Mouse (Mus musculus) midbrain, embryonic 14.5 days (tissue): ENCODE measurements around the gene Pdcd6. TPM values are rescaled to one million over a fixed set of nuclear protein-coding genes. Genes with fewer than 3 reads are reported as not detected.

Experiments used
- ATAC-seq: fragments of 200-750 bp; cut with Nextera tagmentation; 2 replicates; pipeline ENCODE4 v1.8.0; 2017; ENCODE audit warnings: moderate number of reproducible peaks, moderate library complexity; ENCODE audit not compliant: low FRiP score, low TSS enrichment
- DNase-seq: peaks from one replicate; pipeline ENCODE4 v3.0.0-alpha.2; 2015
- H3K27ac ChIP-seq: fragments of 300-500 bp; sonication (generic); replicated peaks from 2 replicates; pipeline ENCODE4 v1.5.1; 2014; ENCODE audit warnings: mild to moderate bottlenecking, low read depth, low read length, moderate library complexity
- H3K27me3 ChIP-seq: fragments of 300-500 bp; sonication (generic); 2 replicates; pipeline ENCODE4 v1.6.1; 2014; ENCODE audit warnings: low read length, control low read depth, mixed read lengths; ENCODE audit not compliant: control insufficient read depth, insufficient read depth
- H3K36me3 ChIP-seq: fragments of 300-500 bp; sonication (generic); 2 replicates; pipeline ENCODE4 v1.6.1; 2014; ENCODE audit warnings: low read length, control low read depth; ENCODE audit not compliant: control insufficient read depth, insufficient read depth
- H3K4me1 ChIP-seq: fragments of 300-500 bp; sonication (generic); 2 replicates; pipeline ENCODE4 v1.6.1; 2014; ENCODE audit warnings: mild to moderate bottlenecking, antibody characterized with exemption, low read length, control low read depth; ENCODE audit not compliant: control insufficient read depth, insufficient read depth
- H3K4me2 ChIP-seq: fragments of 300-500 bp; sonication (generic); 2 replicates; pipeline ENCODE4 v1.6.1; 2014; ENCODE audit warnings: mild to moderate bottlenecking, low read length, moderate library complexity
- H3K4me3 ChIP-seq: fragments of 300-500 bp; sonication (generic); replicated peaks from 2 replicates; pipeline ENCODE4 v1.5.1; 2014; ENCODE audit warnings: low read depth, low read length
- H3K9ac ChIP-seq: fragments of 300-500 bp; sonication (generic); replicated peaks from 2 replicates; pipeline ENCODE4 v1.6.1; 2014; ENCODE audit warnings: mild to moderate bottlenecking, low read length, moderate library complexity
- H3K9me3 ChIP-seq: fragments of 300-500 bp; sonication (generic); 2 replicates; pipeline ENCODE4 v1.6.1; 2016; ENCODE audit warnings: low read length, control low read depth, mixed read lengths; ENCODE audit not compliant: control insufficient read depth
- WGBS: fragments of 180-500 bp; shearing (Covaris S2); extraction: QIAGEN DNeasy Blood & Tissue Kit; methylation state at CpG from one replicate; pipeline ENCODE4 v1.1.7; 2014; 5-methylcytosine and 5-hydroxymethylcytosine counted together
- polyA plus RNA-seq: library from polyadenylated mRNA; unstranded; fragments of >200 nt; fragmentation: Nextera tagmentation; extraction: Ambion mirVana; gene quantifications from 2 replicates; pipeline ENCODE4 v1.2.1, GENCODE M21; 2014

Pdcd6 gene
- polyA plus RNA-seq, 1 experiment from 2014 or later = 131 TPM

DNA sequence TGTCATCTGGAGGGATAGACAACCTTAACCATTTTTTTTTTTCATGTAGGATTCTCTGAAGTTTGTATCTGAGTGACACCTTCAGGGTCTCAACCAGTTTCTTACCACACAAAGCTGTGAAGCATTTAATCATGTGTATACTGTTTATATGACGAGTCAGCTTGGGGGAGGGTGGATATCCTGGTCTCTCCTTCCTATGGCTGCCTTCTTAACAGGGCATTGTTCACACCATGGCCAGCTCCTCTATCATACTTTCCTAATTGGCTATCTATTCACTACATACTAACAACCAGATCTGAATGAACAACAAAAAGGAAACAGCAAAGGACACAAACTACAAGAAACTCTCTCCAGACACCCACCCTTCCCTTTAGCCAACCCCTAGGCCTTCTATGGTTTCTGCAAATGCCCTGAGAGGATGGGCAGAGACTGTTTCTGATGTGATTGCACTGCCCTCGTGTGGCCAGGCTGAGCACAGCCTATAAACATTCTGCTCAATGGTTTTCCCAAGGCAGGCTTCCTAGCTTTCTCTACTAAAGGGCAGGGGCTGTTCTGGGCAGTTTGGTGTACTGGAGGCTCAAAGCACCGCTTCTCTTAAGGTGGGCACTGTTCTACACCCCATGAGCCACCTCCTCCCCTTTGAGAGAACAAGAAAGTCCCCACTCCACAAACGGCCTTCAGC, 16.3 kb downstream of the Pdcd6 start:
- peak; percentile 88 for DNase-seq
- ATAC-seq = peak; percentile 68; the same call in 1 of the 2 replicates
- no peaks in the 10 kb centered on the region for H3K27me3 ChIP-seq
- no peaks in the 10 kb centered on the region for H3K4me1 ChIP-seq
- 45% methylated on average over 4 of the region's 4 CpGs for WGBS
- H3K9me3 ChIP-seq = no peaks in the 10 kb centered on the region
- peaks cover 42% of the 10 kb centered on the region for H3K36me3 ChIP-seq
- no peak overlapping the region for H3K4me2 ChIP-seq
- no peak overlapping the region for H3K27ac ChIP-seq
- H3K4me3 ChIP-seq = no peak overlapping the region
- no peak overlapping the region for H3K9ac ChIP-seq

GRCm38 (mm10) chr13:74296376-74296775, 21.0 kb downstream of the Pdcd6 start:
- Histone ChIP-seq H3K4me3 (no peak overlapping the region), H3K4me1 (no peaks in the 10 kb centered on the region), H3K27ac (no peak overlapping the region), H3K36me3 (no peaks in the 10 kb centered on the region), H3K27me3 (no peaks in the 10 kb centered on the region; the same call in 1 of the 2 replicates), H3K9ac (no peak overlapping the region), H3K9me3 (no peaks in the 10 kb centered on the region), H3K4me2 (no peak overlapping the region)
- WGBS = 86% methylated on average over 7 of the region's 7 CpGs
- ATAC-seq (no peak), DNase-seq (no peak)

- Histone ChIP-seq H3K4me3 (peak within 1 kb of the TSS; percentile 21), H3K9me3 (no peaks in the 10 kb centered on the region), H3K27ac (no peak within 1 kb of the TSS), H3K36me3 (no peaks in the 10 kb centered on the region), H3K27me3 (no peaks in the 10 kb centered on the region; the same call in 1 of the 2 replicates), H3K9ac (peak within 1 kb of the TSS; percentile 16; the same call in 1 of the 2 replicates), H3K4me2 (peak within 1 kb of the TSS; percentile 49), H3K4me1 (no peaks in the 10 kb centered on the region)
- 2% methylated on average over 27 of the region's 27 CpGs for WGBS
- ATAC-seq (no peak), DNase-seq (peak; percentile 53)
Measured at GRCm38 (mm10) chr13:74292167-74292566, 25.2 kb downstream of the Pdcd6 start, which contains the start of gene Ahrr. TSS of gene Ahrr (minus strand) at chr13:74292331.

- H3K27me3 ChIP-seq = no peaks in the 10 kb centered on the region; the same call in 1 of the 2 replicates
- no peak overlapping the region for H3K4me2 ChIP-seq
- ATAC-seq = no peak
- no peak overlapping the region for H3K4me3 ChIP-seq
- no peak for DNase-seq
- no peaks in the 10 kb centered on the region for H3K36me3 ChIP-seq
- H3K27ac ChIP-seq = no peak overlapping the region
- no peaks in the 10 kb centered on the region for H3K9me3 ChIP-seq
- 88% methylated on average over 5 of the region's 5 CpGs for WGBS
- H3K4me1 ChIP-seq = no peaks in the 10 kb centered on the region
- H3K9ac ChIP-seq = no peak overlapping the region
Measured at GRCm38 (mm10) chr13:74289646-74290045, 27.7 kb downstream of the Pdcd6 start.

DNA sequence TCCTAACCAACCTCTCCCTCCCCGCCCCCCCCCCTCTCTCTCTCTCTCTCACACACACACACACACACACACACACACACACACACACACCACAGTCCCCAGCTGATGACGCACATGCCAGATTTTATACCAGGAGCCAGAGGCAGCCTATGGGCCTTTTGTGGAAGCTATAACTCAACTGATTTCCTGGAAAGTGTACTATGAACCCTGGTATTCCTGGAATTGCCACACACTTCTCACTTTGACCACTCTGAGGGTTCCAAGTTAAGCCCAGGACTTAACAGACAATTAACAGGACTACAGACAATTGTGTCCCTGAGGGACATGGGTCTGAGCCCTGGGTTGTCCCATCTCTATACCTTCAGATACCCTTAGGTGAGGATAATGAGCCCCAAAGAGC, 35.1 kb downstream of the Pdcd6 start:
- no peaks in the 10 kb centered on the region for H3K27me3 ChIP-seq
- H3K36me3 ChIP-seq = no peaks in the 10 kb centered on the region
- H3K27ac ChIP-seq = no peak overlapping the region
- no peak overlapping the region for H3K9ac ChIP-seq
- no peaks in the 10 kb centered on the region for H3K4me1 ChIP-seq
- H3K4me2 ChIP-seq = no peak overlapping the region
- WGBS = 69% methylated on average over 2 of the region's 2 CpGs
- H3K4me3 ChIP-seq = no peak overlapping the region
- no peak for ATAC-seq
- DNase-seq = no peak
- H3K9me3 ChIP-seq = no peaks in the 10 kb centered on the region

DNA sequence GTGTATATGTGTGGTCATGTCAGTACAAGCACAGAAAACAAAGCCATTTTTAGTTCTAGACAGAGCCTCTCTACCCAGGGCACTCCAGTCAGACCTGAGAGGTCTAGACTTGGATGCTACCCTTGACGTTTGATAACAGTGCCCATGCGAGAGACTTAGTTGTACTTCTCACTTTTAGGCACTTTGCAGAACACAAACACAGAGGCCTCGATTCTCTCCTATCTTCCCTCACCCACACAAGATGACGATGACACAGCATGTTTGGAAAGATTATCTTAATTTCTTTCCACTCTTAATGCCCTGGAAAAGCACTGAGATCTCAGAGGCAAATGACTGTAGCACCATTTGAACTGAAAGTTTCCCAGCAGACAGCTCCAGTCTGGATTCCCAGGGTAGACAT, 41.7 kb downstream of the Pdcd6 start:
- Histone ChIP-seq H3K27ac (no peak overlapping the region), H3K36me3 (no peaks in the 10 kb centered on the region), H3K4me2 (no peak overlapping the region), H3K4me3 (no peak overlapping the region), H3K9ac (no peak overlapping the region), H3K27me3 (no peaks in the 10 kb centered on the region), H3K4me1 (no peaks in the 10 kb centered on the region), H3K9me3 (no peaks in the 10 kb centered on the region)
- no peak for DNase-seq
- 82% methylated on average over 4 of the region's 4 CpGs for WGBS
- no peak for ATAC-seq

GRCm38 (mm10) chr13:74260231-74260992, 57.0 kb downstream of the Pdcd6 start:
- WGBS = 6% methylated on average over 10 of the region's 10 CpGs
- Histone ChIP-seq H3K4me3 (peak overlapping the region; percentile 36), H3K36me3 (no peaks in the 10 kb centered on the region), H3K9ac (peak overlapping the region; percentile 61), H3K27ac (no peak overlapping the region), H3K9me3 (no peaks in the 10 kb centered on the region), H3K27me3 (no peaks in the 10 kb centered on the region), H3K4me2 (peak overlapping the region; percentile 86), H3K4me1 (0 out of 2 replicates have a peak, but pooled peaks cover 5% of the 10 kb centered on the region)
- DNase-seq (peak; percentile 74), ATAC-seq (peak; percentile 82)

- H3K4me2 ChIP-seq = peak overlapping the region; percentile 86
- H3K36me3 ChIP-seq = no peaks in the 10 kb centered on the region
- H3K4me3 ChIP-seq = peak overlapping the region; percentile 36
- H3K9ac ChIP-seq = peak overlapping the region; percentile 61
- DNase-seq (peak; percentile 63), ATAC-seq (peak; percentile 79)
- 4% methylated on average over 35 of the region's 35 CpGs for WGBS
- no peaks in the 10 kb centered on the region for H3K9me3 ChIP-seq
- 0 out of 2 replicates have a peak, but pooled peaks cover 5% of the 10 kb centered on the region for H3K4me1 ChIP-seq
- H3K27me3 ChIP-seq = no peaks in the 10 kb centered on the region
- H3K27ac ChIP-seq = no peak overlapping the region
Measured at GRCm38 (mm10) chr13:74259460-74260230, 57.7 kb downstream of the Pdcd6 start.
